Mouse (Mus musculus): Measurements from ENCODE around the gene Ndufv2. TPM values are rescaled to one million over a fixed set of nuclear protein-coding genes. Genes with fewer than 3 reads are reported as not detected.
"Not testable (repeated sequence)": the region's sequence is repeated elsewhere in the genome, so short reads cannot be mapped to it uniquely, and the experiment has no call there.

The Ndufv2 gene
- polyA plus RNA-seq, 1 experiment from 2014 or later: 311 TPM

DNA sequence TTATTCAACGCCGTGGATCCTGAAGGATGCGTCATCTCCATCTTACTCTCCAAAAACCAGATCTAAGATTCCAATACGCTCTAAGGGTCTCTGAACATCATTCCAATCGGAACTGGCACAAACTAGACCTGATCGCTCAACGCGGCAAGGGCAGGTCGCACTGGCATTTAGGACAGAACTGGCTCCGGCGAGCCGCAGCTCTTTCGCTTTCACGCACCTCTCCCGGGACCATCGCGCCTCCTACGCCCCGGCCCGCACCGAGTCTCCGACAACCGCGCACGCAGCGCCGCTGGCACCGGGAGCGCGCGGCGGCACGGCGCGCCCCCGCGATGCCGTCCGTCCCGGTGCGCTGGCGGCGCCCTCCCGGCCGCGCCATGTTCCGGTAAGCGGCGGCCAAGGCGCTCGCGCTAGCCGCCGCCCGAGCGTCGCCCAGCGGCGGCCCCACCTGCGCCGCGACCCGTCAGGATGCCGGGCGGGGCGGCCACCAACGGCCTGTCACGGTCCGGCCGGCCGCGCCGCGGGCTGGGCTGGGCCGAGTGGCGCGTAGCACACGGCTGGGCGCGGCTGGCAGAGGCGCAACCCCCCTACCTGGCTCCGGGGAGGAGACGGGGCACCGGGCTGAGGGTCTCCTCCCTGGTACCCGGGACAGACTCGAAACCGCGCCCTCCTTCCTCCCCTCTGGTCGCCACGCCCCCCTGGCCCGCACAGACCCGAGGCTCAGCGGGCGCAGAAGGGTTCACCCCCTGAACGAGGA lies 25.0 kb downstream of the Ndufv2 start:
- peaks cover 14% of the 10 kb centered on the region for H3K27me3 ChIP-seq (replicated peaks; ENCODE audit: low read depth, poor library complexity, severe bottlenecking)
- peaks cover 18% of the 10 kb centered on the region for H3K4me1 ChIP-seq
- peaks cover 27% of the 10 kb centered on the region for H3K36me3 ChIP-seq (replicated peaks)
- peak overlapping the region; percentile 86 for H3K27ac ChIP-seq (replicated peaks)
- peak; percentile 54 for DNase-seq (ENCODE audit: low spot score)
- 2% methylated on average over 94 of the region's 95 CpGs for WGBS
- H3K9me3 ChIP-seq: no peaks in the 10 kb centered on the region
- peak overlapping the region; percentile 86 for H3K4me3 ChIP-seq

- no peak overlapping the region for H3K27ac ChIP-seq (replicated peaks)
- DNase-seq (ENCODE audit: low spot score): peak; percentile 22
- 5% methylated on average over 12 of the region's 12 CpGs for WGBS
Measured at GRCm38 (mm10) chr17:66075827-66076173, 25.6 kb downstream of the Ndufv2 start.

DNA sequence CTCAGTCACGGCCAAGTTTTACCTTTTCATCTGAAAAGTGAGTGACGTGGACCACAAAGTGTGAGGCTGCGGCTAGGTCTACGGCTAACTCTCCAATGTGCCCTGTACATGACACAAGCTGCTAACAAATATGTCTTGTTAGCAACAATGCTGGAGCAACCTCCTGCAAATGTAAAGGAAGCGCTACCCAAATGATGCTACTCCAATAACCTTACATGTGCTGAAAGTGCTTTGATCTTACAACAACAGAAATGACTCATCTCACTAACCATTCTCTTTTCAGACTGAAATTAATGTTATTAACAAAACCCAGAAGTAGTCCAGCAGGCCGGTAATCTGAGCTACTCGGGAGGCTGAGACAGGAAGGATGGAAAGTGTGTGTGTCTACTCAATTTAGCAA lies 27.4 kb downstream of the Ndufv2 start:
- 91% methylated on average over 7 of the region's 7 CpGs for WGBS
- Histone ChIP-seq H3K27ac (replicated peaks) (no peak overlapping the region), H3K4me1 (peaks cover 18% of the 10 kb centered on the region), H3K4me3 (no peak overlapping the region), H3K36me3 (replicated peaks) (0 out of 2 replicates have a peak, but pooled peaks cover 4% of the 10 kb centered on the region), H3K27me3 (replicated peaks; ENCODE audit: low read depth, poor library complexity, severe bottlenecking) (peaks cover 14% of the 10 kb centered on the region), H3K9me3 (no peaks in the 10 kb centered on the region)
- no peak for DNase-seq (ENCODE audit: low spot score)

More at GRCm38 (mm10) chr17:66075827-66076173, 25.6 kb downstream of the Ndufv2 start:
- Histone ChIP-seq H3K36me3 (replicated peaks) (peaks cover 21% of the 10 kb centered on the region), H3K9me3 (no peaks in the 10 kb centered on the region), H3K4me3 (peak overlapping the region; percentile 86), H3K27me3 (replicated peaks; ENCODE audit: low read depth, poor library complexity, severe bottlenecking) (peaks cover 14% of the 10 kb centered on the region), H3K4me1 (peaks cover 18% of the 10 kb centered on the region)

DNA sequence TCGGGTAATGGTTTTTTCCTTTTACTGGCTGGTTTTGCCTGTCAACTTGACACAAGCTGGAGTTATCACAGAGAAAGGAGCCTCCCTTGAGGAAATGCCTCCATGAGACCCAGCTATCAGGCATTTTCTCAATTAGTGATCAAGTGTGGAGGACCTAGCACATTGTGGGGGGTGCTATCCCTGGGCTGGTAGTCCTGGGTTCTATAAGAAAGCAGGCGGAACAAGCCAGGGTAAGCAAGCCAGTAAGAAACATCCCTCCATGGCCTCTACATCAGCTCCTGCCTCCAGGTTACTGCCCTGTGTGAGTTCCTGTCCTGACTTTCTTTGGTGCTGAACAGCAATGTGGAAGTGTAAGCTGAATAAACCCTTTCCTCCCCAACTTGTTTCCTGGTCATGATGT lies 32.3 kb downstream of the Ndufv2 start:
- WGBS: 93% methylated on average over 2 of the region's 2 CpGs
- DNase-seq (ENCODE audit: low spot score); H3K4me1 ChIP-seq; H3K27ac ChIP-seq (replicated peaks); H3K36me3 ChIP-seq (replicated peaks); H3K4me3 ChIP-seq; H3K27me3 ChIP-seq (replicated peaks; ENCODE audit: low read depth, poor library complexity, severe bottlenecking); H3K9me3 ChIP-seq: not testable (repeated sequence)

DNA sequence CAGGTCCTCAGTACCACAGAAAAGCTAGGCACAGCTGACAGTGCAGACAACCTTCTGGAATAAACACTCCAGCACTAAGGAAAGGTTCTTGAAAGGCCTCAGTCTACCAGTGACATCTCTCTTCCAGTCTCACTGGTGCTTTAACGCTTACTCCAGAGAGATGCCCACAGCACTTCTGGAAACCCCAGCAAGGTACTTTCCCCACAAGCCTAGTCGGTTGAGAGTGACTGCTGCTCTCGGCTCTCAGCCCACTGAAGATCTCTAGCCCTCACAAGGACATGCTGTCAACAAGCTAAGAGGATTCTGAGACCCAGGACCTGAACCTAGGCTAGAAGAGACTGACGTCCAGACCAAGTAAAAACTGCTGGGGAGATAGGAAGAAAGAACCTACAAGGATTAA lies 36.2 kb downstream of the Ndufv2 start:
- Histone ChIP-seq H3K27me3 (replicated peaks; ENCODE audit: low read depth, poor library complexity, severe bottlenecking) (no peaks in the 10 kb centered on the region), H3K36me3 (replicated peaks) (no peaks in the 10 kb centered on the region), H3K27ac (replicated peaks) (no peak overlapping the region), H3K4me3 (no peak overlapping the region), H3K9me3 (no peaks in the 10 kb centered on the region), H3K4me1 (no peaks in the 10 kb centered on the region)
- WGBS: 87% methylated on average over 4 of the region's 4 CpGs
- DNase-seq (ENCODE audit: low spot score): no peak

DNA sequence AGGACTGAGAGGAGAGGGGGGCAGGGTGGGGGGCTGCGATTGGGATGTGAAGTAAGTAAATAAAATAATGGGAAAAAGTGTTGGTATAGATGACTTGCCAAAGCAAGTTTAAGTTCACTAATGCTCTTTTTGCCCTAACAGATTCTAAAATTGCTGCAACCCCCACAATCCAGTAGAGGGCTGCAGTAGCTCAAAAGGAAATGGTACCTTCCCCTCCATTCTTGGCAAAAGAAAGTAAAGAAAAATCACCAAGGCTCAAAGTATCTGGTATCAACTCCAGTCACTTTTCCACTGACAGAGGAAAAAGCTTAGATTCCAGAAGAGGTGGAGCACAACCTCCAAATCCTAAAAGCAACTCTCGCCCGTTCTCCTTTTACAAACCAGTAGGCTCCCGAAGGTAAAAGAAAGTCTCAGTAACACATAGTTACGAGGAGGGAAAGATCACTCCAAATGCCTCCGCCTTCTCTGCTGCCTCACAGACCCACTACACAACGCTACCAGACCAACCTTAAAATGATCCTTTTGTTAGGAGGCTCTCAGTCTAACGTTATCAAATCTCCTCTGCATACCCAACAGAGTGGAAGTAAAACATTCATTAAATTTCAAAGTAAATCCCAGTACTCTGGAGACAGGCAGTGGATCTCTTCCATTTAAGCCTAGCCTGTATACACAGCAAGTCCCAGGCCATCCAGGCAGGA lies 40.0 kb downstream of the Ndufv2 start:
- 63% methylated on average over 8 of the region's 8 CpGs for WGBS
- Histone ChIP-seq H3K27me3 (replicated peaks; ENCODE audit: low read depth, poor library complexity, severe bottlenecking) (no peaks in the 10 kb centered on the region), H3K4me1 (no peaks in the 10 kb centered on the region), H3K4me3 (no peak overlapping the region), H3K9me3 (no peaks in the 10 kb centered on the region), H3K36me3 (replicated peaks) (no peaks in the 10 kb centered on the region), H3K27ac (replicated peaks) (no peak overlapping the region)
- DNase-seq (ENCODE audit: low spot score): no peak

GRCm38 (mm10) chr17:66058160-66058559 lies 43.2 kb downstream of the Ndufv2 start:
- DNase-seq (ENCODE audit: low spot score): no peak

GRCm38 (mm10) chr17:66057145-66057544 lies 44.2 kb downstream of the Ndufv2 start:
- H3K4me3 ChIP-seq: no peak overlapping the region
- H3K4me1 ChIP-seq: no peaks in the 10 kb centered on the region
- no peak overlapping the region for H3K27ac ChIP-seq (replicated peaks)
- H3K36me3 ChIP-seq (replicated peaks): no peaks in the 10 kb centered on the region
- no peaks in the 10 kb centered on the region for H3K9me3 ChIP-seq
- WGBS: 90% methylated on average over 2 of the region's 2 CpGs
- no peaks in the 10 kb centered on the region for H3K27me3 ChIP-seq (replicated peaks; ENCODE audit: low read depth, poor library complexity, severe bottlenecking)
- no peak for DNase-seq (ENCODE audit: low spot score)

More at GRCm38 (mm10) chr17:66058160-66058559, 43.2 kb downstream of the Ndufv2 start:
- 90% methylated on average over 4 of the region's 4 CpGs for WGBS
- Histone ChIP-seq H3K27ac (replicated peaks) (no peak overlapping the region), H3K4me1 (no peaks in the 10 kb centered on the region), H3K4me3 (no peak overlapping the region), H3K27me3 (replicated peaks; ENCODE audit: low read depth, poor library complexity, severe bottlenecking) (no peaks in the 10 kb centered on the region), H3K9me3 (no peaks in the 10 kb centered on the region), H3K36me3 (replicated peaks) (no peaks in the 10 kb centered on the region)

GRCm38 (mm10) chr17:66053349-66053748 lies 48.0 kb downstream of the Ndufv2 start:
- WGBS: 82% methylated on average over 4 of the region's 4 CpGs
- no peak for DNase-seq (ENCODE audit: low spot score)

GRCm38 (mm10) chr17:66048795-66049194 lies 52.6 kb downstream of the Ndufv2 start:
- Histone ChIP-seq H3K4me1 (0 out of 2 replicates have a peak, but pooled peaks cover 2% of the 10 kb centered on the region), H3K4me3 (no peak overlapping the region), H3K9me3 (no peaks in the 10 kb centered on the region), H3K27ac (replicated peaks) (no peak overlapping the region), H3K36me3 (replicated peaks) (0 out of 2 replicates have a peak, but pooled peaks cover 2% of the 10 kb centered on the region), H3K27me3 (replicated peaks; ENCODE audit: low read depth, poor library complexity, severe bottlenecking) (no peaks in the 10 kb centered on the region)
- WGBS: 87% methylated on average over 4 of the region's 4 CpGs
- DNase-seq (ENCODE audit: low spot score): no peak

More at GRCm38 (mm10) chr17:66053349-66053748, 48.0 kb downstream of the Ndufv2 start:
- 0 out of 2 replicates have a peak, but pooled peaks cover 2% of the 10 kb centered on the region for H3K4me1 ChIP-seq
- H3K27ac ChIP-seq (replicated peaks): no peak overlapping the region
- no peaks in the 10 kb centered on the region for H3K27me3 ChIP-seq (replicated peaks; ENCODE audit: low read depth, poor library complexity, severe bottlenecking)
- H3K4me3 ChIP-seq: no peak overlapping the region
- H3K9me3 ChIP-seq: no peaks in the 10 kb centered on the region
- H3K36me3 ChIP-seq (replicated peaks): no peaks in the 10 kb centered on the region

- no peak for DNase-seq (ENCODE audit: low spot score)
- 67% methylated on average over 5 of the region's 5 CpGs for WGBS
- Histone ChIP-seq H3K9me3 (no peaks in the 10 kb centered on the region), H3K4me1 (0 out of 2 replicates have a peak, but pooled peaks cover 2% of the 10 kb centered on the region), H3K36me3 (replicated peaks) (0 out of 2 replicates have a peak, but pooled peaks cover 2% of the 10 kb centered on the region), H3K4me3 (no peak overlapping the region), H3K27ac (replicated peaks) (no peak overlapping the region), H3K27me3 (replicated peaks; ENCODE audit: low read depth, poor library complexity, severe bottlenecking) (no peaks in the 10 kb centered on the region)
Measured at GRCm38 (mm10) chr17:66048199-66048598, 53.2 kb downstream of the Ndufv2 start.

DNA sequence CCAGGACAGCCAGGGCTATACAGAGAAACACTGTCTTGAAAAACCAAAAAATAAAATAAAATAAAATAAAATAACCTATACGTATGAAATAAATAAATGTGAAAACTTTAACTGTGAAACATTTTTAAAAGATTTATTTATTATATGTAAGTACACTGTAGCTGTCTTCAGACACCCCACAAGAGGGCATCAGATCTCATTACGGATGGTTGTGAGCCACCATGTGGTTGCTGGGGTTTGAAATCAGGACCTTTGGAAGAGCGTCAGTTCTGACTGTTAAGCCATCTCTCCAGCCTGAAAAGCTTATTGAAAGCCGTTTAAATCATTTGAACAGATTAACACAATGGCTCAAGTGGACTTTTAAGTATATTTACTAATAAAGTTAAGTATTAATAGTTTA lies 57.7 kb downstream of the Ndufv2 start:
- not testable (repeated sequence) for H3K4me3 ChIP-seq; H3K4me1 ChIP-seq; H3K27ac ChIP-seq (replicated peaks); H3K9me3 ChIP-seq; H3K36me3 ChIP-seq (replicated peaks); DNase-seq (ENCODE audit: low spot score); H3K27me3 ChIP-seq (replicated peaks; ENCODE audit: low read depth, poor library complexity, severe bottlenecking)
- 88% methylated on average over 4 of the region's 4 CpGs for WGBS

- no peak for DNase-seq (ENCODE audit: low spot score)
- H3K9me3 ChIP-seq: no peaks in the 10 kb centered on the region
- 0 out of 2 replicates have a peak, but pooled peaks cover 2% of the 10 kb centered on the region for H3K4me1 ChIP-seq
- no peak overlapping the region for H3K4me3 ChIP-seq
- no peak overlapping the region for H3K27ac ChIP-seq (replicated peaks)
- WGBS: 82% methylated on average over 5 of the region's 5 CpGs
- H3K36me3 ChIP-seq (replicated peaks): 0 out of 2 replicates have a peak, but pooled peaks cover 10% of the 10 kb centered on the region
- no peaks in the 10 kb centered on the region for H3K27me3 ChIP-seq (replicated peaks; ENCODE audit: low read depth, poor library complexity, severe bottlenecking)
Measured at GRCm38 (mm10) chr17:66041020-66041419, 60.3 kb downstream of the Ndufv2 start.

All from embryonic facial prominence, embryonic 10.5 days (tissue).